Mouse (Mus musculus) left cerebral cortex, adult 8-10 months (tissue): ENCODE results near the gene Plekhg6. TPM values are rescaled to one million over a fixed set of nuclear protein-coding genes. Genes with fewer than 3 reads are reported as not detected.

Experiments used
- DNase-seq, 2 experiments: peaks; one replicate each; pipeline ENCODE4 v3.0.0; 2022; ENCODE audit warnings: low spot score in 2 of 2
- total RNA-seq, 4 experiments: library from RNA; stranded (reverse); gene quantifications; 2 replicates each; pipeline ENCODE4 v1.2.4; 2022

Gene Plekhg6
- total RNA-seq, 4 experiments from 2014 or later = 0.28 to 0.71 (median 0.40) TPM

DNA sequence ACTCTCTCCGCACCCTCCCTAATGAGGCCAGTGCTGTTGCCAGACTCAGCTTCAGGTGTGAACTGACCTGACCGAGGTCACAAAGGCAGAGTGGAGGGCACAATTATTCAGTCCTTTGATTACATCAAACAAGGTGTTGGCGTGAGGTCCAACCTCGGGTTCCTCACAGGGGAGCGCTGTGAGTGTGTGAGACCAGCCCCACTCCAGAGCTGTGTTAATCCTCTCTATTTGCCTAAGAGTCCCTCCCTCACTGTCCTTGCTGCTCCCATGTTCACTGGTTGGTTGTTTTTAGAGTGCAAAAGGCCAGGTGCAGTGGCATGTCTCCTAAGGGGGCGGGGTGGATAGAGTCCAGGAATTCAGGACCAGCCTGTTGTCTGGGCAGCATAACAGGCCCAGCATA is 5.5 kb upstream of the Plekhg6 start:
- no peak for DNase-seq

DNA sequence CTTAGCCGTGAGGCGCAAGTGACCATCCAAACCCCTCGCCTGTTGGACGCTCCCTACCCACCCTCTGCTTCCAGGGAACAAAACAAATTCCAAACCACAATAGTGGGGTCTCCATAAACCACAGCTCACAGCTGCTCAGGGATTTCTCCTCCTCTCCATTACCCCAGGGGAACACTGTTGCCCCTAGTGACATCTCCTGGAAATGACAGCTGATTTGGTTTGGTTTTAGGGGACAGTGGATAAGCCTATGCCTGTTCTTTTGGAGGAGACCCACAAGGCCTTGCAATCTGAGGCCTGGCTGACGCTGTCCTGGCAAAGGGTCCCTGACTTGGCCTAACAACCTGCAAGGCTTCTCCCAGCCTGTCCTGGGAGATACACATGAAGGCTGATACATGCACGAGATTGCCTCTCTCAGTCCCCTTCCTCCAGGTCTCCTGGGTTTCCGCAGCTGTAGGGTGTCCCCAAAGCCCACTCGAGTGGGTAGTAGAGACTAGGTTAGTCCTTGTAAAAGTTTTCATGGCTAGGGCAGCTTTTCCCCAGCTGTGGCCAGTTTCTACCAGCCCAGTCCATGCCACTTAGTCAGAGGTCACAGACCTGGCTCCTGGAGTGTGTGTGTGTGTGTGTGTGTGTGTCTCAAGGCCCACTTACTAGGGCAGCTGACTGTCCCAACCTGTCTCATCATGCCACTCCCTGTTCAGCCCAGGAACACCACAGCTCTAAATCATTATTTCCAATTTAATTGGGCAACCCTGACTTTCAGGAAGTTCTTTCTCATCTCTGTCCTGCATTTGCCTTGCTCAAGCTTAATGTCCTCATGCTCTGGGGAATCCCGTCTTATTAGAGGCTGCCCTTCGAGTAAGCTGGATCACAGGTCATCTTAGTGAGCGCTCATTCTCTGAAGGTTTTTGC is 4.7 kb upstream of the Plekhg6 start:
- DNase-seq = no peak

DNA sequence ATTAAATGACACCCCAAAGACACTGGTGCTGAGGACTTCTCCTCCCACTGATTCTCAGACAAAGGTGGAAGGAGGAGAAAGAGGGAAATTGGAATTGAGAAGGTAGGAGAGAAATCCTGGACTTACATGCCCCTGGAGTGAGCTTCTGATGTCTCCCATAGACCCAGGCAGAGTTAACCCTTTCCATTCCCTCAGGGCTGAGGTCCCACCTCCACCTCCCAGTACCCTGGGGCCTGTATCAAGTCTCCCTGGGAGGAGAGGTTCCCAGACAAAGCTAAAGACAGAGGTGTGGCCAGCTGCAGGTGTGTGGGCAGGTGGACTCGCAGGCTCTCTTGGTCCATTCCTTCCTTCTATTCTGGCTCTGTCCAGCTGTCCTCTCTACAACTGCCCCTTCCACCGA is 1.4 kb upstream of the Plekhg6 start:
- no peak for DNase-seq

DNA sequence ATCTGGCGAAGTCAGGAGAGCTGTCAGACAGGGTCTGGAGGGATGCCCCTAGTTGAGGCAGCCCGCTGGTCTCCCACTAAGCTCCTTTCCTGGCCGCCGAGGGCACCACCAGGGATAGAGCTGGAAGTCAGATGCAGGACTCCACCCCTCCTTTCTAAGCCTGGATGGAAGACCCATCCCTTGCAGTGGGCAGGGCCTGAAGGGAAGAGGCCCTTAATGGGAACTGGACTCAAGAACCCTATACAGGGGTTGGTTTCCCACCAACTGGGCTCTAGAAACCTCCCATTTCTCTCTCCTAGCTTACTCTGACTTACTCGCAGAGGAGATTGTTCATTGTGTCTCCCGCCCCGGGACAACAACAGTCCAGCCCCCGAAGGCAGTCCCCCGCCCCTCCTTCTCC is 812 bp downstream of the Plekhg6 start:
- no peak for DNase-seq

DNA sequence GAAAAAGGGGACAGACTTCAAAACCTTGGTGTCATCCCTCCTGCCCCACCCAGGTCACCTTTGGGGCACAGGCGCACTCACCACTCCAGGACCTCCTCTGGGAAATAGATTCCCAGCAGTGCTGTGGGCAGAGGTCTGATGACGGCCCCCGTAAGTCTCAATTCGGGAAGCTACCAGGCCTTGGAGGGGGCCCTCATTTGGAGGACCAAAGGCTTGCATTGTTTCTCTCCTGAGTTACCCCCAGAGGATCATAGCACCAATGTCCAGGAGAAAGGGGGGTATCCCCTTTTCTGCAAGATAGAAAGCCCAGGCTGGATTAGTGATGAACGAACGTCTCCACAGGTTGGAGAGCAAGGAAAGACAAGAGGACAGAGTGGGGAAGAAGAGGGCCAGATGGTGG is 2.0 kb downstream of the Plekhg6 start:
- no peak for DNase-seq

DNA sequence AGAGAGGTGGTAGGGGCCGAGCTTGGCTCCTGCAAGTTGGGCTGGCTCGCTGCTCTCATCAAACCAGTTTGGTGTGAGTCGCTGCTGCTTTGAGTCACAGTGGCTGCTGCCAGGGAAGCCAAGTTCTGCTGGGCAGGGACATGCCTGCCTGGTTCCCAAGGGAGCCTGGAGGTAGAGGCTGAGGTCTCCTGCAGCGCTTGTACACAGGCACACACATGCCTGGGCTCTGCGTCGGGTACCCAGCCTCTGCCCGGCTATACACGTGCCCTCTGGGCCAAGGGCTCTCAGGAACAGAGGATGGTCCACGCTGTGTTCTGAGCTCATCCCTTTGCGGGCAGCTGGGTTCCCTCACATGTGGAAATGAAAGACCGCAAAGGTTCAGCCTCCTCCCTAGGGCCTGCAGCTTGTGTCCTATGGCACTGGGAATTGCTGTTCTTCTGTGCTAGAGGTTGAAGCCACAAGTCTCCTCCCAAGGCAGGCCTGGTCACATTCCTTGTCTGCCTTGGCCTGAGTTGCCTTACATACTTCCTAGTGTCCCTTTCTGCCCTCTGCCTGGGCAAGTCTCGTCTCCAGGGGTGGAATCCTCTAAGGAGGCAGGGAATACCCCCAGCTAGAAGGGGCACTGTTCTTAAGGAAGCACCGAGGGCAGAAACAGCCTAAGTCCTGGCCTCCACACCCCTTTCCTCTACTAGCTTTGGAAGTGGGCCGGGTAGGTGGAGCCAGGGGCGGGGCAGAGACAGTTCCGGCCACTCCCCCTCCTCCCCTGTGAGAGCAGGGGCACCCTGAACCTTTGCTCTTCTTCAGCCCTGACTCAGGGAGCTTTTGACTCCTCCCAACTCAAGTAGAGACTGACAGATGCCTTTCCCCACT is 2.8 kb downstream of the Plekhg6 start:
- no peak for DNase-seq

DNA sequence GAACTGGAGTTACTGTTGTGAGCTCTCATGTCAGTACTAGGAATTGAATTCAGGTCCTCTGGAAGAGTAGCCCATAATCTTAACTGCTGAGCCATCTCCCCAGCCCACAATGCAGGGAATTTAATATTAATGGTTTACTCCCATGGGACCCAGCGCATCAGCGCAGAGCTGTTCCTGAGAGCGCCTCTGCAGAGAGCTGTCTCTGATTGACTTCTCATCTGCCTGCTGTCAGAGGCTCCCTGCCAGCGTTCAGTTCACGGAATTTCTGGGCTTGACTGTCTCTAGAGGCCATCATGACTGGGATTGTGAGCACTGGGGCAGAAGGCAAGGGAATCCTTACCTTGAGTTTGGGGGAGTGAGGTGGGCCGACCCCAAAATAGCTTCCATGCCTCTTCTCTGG is 3.6 kb downstream of the Plekhg6 start:
- no peak for DNase-seq

DNA sequence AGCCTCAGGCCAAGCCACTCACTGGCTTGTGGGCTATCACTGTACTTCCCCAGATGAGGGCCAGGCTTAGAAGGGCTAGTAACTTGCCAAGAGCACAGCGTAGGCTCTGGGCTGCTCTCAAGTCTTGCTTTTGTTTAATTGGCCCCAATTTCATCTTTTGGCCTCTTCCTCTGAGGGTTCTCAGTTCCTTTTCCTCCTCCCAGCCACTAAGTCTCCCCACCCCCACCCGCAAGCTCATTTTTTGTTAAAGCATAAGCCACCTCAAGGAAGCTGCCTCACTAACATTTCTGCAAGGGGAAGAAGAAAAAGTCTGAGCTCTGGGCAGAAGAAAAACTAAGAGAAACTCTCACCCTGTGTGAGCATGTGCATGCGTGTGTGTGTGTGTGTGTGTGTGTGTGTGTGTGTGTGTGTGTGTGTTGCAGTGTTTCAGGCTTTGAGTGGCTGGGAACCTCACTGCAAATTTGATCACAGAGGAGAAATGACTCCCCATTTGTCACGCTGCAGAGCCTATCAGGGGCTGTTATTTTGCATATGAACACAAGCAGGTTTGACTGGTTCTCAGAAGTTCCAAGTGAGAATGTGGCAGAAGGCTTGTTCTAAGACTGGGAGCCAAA is 12.7 kb downstream of the Plekhg6 start:
- DNase-seq = no peak

DNA sequence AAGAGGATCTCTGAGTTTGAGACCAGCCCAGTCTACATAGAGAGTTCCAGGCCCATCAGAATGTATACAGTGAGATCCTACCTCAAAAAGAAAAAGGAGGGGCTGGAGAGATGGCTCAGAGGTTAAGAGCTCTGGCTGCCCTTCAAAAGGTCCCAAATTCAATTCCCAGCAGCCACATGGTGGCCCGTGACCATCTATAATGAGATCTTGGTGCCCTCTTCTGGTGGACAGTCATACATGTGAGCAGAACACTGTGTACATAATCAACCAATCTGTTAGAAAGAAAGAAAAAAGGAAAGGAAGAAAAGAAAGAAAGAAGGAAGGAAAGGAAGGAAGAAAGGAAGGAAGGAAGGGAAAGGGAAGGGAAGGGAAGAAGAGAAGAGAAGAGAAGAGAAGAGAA is 14.5 kb downstream of the Plekhg6 start:
- no peak for DNase-seq

DNA sequence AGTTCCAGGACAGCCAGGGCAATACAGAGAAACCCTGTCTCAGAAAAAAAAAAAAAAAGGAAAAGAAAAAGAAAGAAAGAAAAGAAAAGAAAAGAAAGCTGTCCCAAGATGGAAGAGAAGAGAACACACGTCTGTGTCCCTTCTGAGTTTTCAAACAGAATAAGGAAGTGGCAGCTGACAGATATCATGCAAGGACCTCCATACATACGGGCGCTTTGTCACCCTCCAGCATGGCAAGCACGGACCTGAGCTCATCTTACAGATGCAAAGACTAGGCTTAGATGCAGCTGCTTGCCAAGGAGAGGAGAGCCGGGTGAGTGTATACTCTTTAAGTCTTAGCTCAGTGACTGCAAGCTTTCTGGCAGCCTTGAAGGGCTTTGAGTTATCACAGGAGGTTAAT is 15.1 kb downstream of the Plekhg6 start:
- no peak for DNase-seq

DNA sequence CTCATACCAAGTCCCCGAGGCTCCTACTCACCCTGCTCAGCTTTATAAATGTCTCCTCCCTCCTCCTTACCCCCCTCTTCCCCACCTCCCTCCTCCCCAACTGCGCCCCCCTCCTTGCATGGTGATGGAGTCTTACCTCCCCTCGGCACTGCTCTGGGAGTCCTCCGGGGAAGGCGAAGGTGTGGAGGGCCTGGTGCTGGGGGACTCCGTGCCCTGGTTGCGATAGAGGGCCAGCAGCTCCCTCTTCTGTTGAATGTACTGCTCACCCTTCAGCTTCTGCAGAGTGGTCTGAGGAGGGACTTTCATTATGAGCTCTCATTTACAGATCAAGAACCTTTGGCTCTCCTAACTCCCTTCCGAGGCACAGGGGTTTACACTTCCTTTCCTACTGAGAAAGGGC is 16.1 kb downstream of the Plekhg6 start:
- DNase-seq = no peak

DNA sequence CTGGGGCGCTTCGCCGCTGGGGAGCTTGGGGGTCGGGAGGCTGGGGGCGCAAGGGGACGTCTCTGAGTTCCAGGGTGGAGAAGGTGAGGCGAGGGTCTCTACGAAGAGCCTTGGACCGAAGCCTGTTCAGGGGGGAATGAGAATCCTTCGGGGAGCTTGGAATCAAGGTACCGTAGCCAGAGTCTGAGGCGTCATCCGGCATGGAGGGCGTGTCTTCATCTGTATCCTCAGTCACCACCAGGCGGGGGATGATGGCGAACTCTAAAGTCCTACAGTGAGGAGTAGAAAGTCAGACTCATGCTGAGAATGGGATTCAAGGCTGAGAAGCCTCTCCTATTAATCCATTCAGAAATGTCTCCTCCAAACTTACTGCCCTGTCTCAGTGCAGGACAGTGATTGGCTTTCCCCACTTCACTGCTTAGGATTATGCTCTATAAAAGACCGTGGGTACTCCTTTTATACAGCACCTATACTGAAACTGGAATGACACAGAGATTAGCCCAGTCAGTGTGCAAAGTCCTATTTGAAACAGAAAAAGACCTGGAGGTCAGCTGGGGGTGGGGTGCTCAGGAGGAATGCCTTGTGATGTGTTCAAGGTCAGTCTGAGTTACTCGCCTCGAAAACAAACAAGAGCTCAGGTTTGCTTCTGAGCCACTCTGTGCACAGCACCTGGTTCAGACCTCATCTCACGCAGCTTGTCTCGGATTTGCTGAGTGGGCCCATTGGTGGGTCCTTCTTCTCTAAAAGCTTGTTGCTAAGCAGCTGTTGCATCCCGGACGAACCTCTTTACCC is 16.9 kb downstream of the Plekhg6 start:
- DNase-seq = no peak

DNA sequence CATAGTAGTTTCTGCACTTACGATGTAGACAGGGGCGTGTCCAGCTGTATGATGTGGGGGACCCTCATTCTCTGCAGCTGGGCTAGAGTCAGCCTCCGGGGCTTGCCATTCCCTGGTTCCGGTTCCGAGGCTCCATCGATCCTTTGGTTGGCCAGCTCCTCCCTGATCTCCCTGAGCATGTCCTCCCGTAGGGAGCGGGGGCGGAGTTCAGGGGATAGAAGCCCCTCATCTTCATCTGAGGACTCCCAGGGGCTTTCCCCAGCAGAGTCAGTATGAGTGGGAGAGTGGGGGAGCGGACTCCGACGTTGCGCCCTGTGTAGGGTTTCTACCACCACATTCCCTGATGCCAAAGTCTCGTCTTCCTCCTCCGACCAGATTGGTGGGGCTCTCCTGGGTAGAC is 17.6 kb downstream of the Plekhg6 start:
- DNase-seq = no peak

DNA sequence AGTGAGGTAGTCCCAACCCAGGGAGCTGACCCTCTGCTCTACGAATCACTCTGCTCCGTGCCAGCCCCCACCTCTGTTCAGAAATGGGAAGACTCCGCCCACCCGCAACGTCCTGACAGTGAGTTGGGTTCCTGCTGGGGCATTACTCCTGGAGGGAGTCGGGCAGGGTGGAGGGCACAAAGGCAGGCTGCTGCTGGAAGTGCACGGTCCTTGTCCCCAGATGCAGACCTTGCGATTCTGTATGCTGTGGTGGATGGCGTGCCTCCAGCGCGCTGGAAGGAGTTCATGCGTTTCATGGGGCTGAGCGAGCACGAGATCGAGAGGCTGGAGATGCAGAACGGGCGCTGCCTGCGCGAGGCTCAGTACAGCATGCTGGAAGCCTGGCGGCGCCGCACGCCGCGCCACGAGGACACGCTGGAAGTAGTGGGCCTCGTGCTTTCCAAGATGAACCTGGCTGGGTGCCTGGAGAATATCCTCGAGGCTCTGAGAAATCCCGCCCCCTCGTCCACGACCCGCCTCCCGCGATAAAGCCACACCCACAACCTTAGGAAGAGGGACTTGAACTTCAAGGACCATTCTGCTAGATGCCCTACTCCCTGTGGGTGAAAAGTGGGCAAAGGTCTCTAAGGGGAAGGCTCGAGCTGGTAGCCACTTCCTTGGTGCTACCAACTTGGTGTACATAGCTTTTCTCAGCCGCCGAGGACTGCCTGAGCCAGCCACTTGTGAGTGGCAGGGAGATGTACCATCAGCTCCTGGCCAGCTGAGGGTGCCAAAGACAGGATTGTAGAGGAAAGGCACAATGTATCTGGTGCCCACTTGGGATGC is 18.9 kb downstream of the Plekhg6 start:
- DNase-seq = peak in 1 of 2 experiments; percentile 36

DNA sequence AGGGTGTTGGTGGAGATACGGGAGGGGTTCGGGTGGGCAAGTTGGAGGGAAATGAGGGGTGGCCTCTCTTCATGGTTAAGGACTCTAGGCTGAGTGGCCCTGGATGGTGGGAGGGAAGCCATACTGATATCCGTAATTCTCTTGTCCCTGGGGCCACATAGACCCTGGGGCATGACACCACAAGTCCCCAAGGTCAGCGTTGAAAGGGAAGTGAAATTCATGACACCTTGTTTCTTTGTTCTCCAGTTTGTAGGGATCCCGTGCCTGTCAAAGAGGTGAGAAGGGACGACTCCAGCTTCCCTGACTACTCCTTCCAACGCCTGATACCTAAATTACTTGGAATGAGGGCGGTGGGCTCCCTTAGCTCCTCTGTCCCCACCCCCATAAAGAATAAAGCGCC is 19.7 kb downstream of the Plekhg6 start:
- no peak for DNase-seq

DNA sequence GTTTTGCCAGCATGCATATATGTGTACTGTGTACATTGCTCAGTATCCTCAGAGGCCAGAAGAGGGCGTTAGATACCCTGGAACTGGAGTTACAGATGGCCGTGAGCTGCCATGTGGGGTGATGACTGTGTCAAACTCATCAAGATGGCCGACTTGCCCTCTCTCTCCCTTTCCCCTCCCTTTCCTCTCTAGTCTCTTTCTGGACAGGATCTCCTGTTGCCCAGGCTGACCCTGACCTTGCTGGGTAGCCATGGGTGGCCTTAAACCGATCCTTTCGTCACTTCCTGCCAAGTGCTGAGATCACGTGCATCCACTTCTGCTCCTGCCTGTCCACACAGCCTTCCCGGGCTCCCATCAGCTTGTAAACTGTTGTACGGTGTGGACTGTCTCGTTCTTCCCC is 20.6 kb downstream of the Plekhg6 start:
- no peak for DNase-seq

DNA sequence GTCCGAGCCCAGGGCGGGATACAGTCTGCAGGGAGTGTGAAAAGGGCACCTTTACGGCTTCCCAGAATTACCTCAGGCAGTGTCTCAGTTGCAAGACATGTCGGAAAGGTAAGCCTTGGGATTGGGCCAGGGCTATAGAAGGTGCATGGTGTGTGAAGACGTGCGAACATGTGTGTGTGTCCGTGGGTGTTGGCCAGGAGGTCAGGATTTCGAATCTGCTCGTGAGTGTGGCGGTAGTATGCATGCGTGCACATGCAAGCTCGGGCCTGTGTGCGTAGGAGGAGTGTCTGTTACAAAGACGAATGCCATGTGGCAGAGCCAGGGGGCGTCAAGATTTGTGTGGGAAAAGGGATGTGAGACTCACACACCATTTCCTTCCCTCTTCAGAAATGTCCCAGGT is 23.3 kb downstream of the Plekhg6 start:
- DNase-seq = peak in 1 of 2 experiments; percentile 25

DNA sequence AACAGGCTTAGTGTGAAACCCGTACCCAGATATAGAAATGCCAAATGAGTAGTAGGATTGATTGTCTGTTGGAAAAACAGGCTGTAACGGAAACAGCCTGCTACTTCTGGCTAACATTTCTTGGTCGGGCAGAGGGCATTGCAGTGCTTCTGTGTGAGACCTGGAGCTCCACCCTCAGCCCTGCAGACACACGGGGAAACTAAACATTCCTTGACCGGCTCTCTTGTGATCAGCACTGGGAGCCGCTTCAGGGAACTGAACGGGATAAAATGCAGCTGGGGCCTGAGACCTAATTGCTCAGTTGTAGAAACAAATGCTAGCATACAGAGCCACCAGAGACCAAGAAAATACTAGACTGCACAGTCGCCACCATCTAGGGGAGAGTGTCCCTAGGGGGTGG is 24.3 kb downstream of the Plekhg6 start:
- DNase-seq = no peak

DNA sequence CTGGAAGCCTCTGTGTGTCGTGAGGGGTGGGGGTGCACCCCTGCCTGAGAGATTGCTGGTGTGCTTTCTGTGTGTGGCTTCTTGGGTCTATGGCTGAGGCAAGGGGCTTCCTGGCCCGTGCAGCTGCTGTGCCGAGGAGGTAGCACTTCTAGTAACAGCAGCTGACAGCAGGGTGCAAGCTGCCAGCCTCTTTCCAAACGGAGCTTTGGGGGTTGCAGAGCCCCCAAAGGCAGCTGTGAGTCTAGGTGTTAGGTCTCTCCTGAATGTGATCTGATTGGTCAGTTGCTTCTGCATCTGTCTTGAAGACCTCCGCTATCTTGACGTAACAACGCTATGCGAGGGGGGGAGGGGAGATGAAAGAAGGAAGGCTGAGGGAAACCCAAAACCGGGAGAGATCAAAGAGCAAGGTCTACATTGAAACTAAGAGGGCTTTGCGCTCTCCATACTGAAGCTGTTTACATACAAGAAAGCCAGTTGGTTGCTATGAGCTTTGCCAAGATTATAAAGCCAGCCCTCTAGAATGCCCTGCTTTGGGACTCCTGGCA is 25.3 kb downstream of the Plekhg6 start:
- no peak for DNase-seq
